Mouse (Mus musculus) neural tube, embryonic 10.5 days (tissue): ENCODE measurements around the gene Morc3.
"Not testable (repeated sequence)": the region's sequence is repeated elsewhere in the genome, so short reads cannot be mapped to it uniquely, and the experiment has no call there.

Experiments
- DNase-seq: peaks from one replicate; pipeline ENCODE4 v3.0.0-alpha.2; 2017; ENCODE audit warnings: low spot score; ENCODE audit errors: extremely low spot score

The Morc3 gene

GRCm38 (mm10) chr16:93818691-93819324, 13.1 kb upstream of the Morc3 start:
- DNase-seq = peak; percentile 48

GRCm38 (mm10) chr16:93819325-93819696, 12.6 kb upstream of the Morc3 start:
- DNase-seq = no peak

GRCm38 (mm10) chr16:93820040-93820439, 11.9 kb upstream of the Morc3 start:
- no peak for DNase-seq

- no peak for DNase-seq
Observed at GRCm38 (mm10) chr16:93821706-93822105, 10.2 kb upstream of the Morc3 start.

- DNase-seq = not testable (repeated sequence)
Observed at GRCm38 (mm10) chr16:93822433-93823225, 9.3 kb upstream of the Morc3 start.

- DNase-seq = no peak
Observed at GRCm38 (mm10) chr16:93824799-93825198, 7.1 kb upstream of the Morc3 start.

GRCm38 (mm10) chr16:93825463-93825862, 6.5 kb upstream of the Morc3 start:
- DNase-seq = no peak

- no peak for DNase-seq
Observed at GRCm38 (mm10) chr16:93826054-93826453, 5.9 kb upstream of the Morc3 start.

- DNase-seq = not testable (repeated sequence)
Observed at GRCm38 (mm10) chr16:93826478-93826877, 5.4 kb upstream of the Morc3 start.

GRCm38 (mm10) chr16:93826909-93827308, 5.0 kb upstream of the Morc3 start:
- no peak for DNase-seq

GRCm38 (mm10) chr16:93829526-93829925, 2.4 kb upstream of the Morc3 start:
- DNase-seq = no peak

GRCm38 (mm10) chr16:93830071-93830470, 1.9 kb upstream of the Morc3 start:
- peak; percentile 16 for DNase-seq

- DNase-seq = peak; percentile 46
Observed at GRCm38 (mm10) chr16:93830916-93831315, 1.0 kb upstream of the Morc3 start.

GRCm38 (mm10) chr16:93832451-93833276, 743 bp downstream of the Morc3 start:
- DNase-seq = peak; percentile 60

GRCm38 (mm10) chr16:93833551-93833950, 1.6 kb downstream of the Morc3 start:
- DNase-seq = no peak

GRCm38 (mm10) chr16:93834076-93834475, 2.2 kb downstream of the Morc3 start:
- DNase-seq = no peak

GRCm38 (mm10) chr16:93839049-93839448, 7.1 kb downstream of the Morc3 start:
- no peak for DNase-seq

- DNase-seq = no peak
Observed at GRCm38 (mm10) chr16:93850527-93850926, 18.6 kb downstream of the Morc3 start.

GRCm38 (mm10) chr16:93859967-93860366, 28.0 kb downstream of the Morc3 start:
- no peak for DNase-seq

GRCm38 (mm10) chr16:93860686-93861085, 28.8 kb downstream of the Morc3 start:
- no peak for DNase-seq

- no peak for DNase-seq
Observed at GRCm38 (mm10) chr16:93874841-93875240, 42.9 kb downstream of the Morc3 start.
